Mouse (Mus musculus): ENCODE data around the gene Nek1. TPM values are rescaled to one million over a fixed set of nuclear protein-coding genes. Genes with fewer than 3 reads are reported as not detected.

Gene Nek1
- total and polyA plus RNA-seq, 3 experiments, result 8.9 to 35.3 (median 15.6) TPM

DNA sequence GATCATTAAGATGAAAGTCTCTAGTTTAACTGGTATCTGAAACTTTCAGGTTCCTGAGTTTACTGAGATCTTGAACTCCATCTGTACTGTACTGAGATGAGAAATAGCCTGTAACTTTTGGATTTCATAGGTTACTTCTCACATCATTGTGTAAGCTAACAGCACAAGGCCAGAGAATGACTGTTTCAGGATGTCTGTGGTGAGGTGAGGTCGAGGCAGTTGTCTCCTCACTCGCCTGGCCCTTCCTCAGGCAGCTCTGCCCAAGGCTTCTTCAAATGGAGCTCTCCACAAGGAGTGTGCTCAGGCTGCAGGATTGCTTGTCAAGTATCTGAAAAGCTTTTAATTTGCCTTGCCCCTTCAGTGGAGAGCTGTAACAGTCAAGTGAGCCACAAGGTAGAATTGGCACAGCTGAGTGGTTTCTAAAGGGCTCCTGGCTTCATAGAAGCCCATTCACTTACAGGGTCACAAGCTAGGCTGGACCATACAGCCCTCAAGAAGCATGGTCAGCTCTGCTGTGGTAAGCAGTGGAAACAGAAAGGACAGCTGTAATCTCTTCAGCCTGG, 134.4 kb downstream of the Nek1 start:
- DNase-seq (ENCODE audit: low read depth, low spot score), result no peak
- Histone ChIP-seq H3K36me3 (ENCODE audit: control insufficient read depth in 1 of 2, insufficient read depth in 2 of 2, low read length in 2 of 2) (peaks cover 0 to 4% of the 10 kb centered on the region in 2 experiments; a peak in 1 of 4 replicates), H3K9ac (ENCODE audit: control insufficient read depth, low read depth, low read length, poor library complexity, severe bottlenecking) (no peak overlapping the region), H3K4me3 (ENCODE audit: control insufficient read depth in 1 of 2, insufficient read depth in 1 of 2, low read depth in 2 of 2, low read length in 2 of 2) (no peak overlapping the region), H3K27ac (ENCODE audit: control insufficient read depth, low read depth, low read length) (no peak overlapping the region), H3K4me1 (ENCODE audit: control insufficient read depth in 1 of 2, insufficient read depth in 2 of 2, low read length in 2 of 2) (no peaks in the 10 kb centered on the region), H3K9me3 (replicated peaks; ENCODE audit: insufficient read depth, low read length) (no peaks in the 10 kb centered on the region), H3K79me2 (ENCODE audit: control insufficient read depth, insufficient read depth, low read length, poor library complexity) (no peaks in the 10 kb centered on the region), H3K27me3 (ENCODE audit: control insufficient read depth in 1 of 2, insufficient read depth in 2 of 2, low read length in 2 of 2) (no peaks in the 10 kb centered on the region)
- TF ChIP-seq MXI1 (IDR thresholded peaks at IDR 0.05; ENCODE audit: low read depth, low read length) (no peak), CHD2 (IDR thresholded peaks at IDR 0.05; ENCODE audit: low read length) (no peak), ETS1 (IDR thresholded peaks at IDR 0.05; ENCODE audit: low read depth, low read length) (no peak), MYB (IDR thresholded peaks at IDR 0.05; ENCODE audit: low read depth, low read length) (no peak), POLR2AphosphoS2 (IDR thresholded peaks at IDR 0.05; ENCODE audit: low read length) (no peak)

DNA sequence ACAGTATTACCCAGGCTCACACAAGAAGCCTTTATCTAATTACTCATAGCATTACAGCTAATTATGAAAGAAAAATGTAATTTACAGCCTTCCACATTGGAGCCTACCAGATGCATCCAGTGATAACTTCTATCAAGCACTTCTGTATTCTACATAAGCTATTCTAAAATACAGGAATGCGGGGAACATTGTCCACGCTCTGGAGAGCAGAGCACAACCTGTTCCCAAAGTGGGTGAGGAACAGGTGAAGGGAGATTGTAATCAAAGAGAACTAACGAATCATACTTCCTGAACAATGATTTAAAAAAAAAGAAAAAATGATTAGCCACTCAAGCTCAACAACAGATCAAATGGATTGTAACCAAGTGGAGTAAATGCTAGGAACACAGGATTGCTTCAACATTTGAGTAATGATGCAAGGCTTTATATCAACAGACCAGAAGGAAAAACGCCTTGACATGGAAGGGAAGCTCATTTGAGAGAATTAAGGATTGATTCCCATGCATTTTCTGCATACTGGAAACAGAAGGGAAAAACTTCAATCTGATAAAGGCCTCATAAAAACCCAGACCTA, 139.7 kb downstream of the Nek1 start:
- Histone ChIP-seq H3K4me3 (ENCODE audit: control insufficient read depth in 1 of 2, insufficient read depth in 1 of 2, low read depth in 2 of 2, low read length in 2 of 2) (no peak overlapping the region), H3K9me3 (replicated peaks; ENCODE audit: insufficient read depth, low read length) (no peaks in the 10 kb centered on the region), H3K4me1 (ENCODE audit: control insufficient read depth in 1 of 2, insufficient read depth in 2 of 2, low read length in 2 of 2) (no peaks in the 10 kb centered on the region), H3K36me3 (ENCODE audit: control insufficient read depth in 1 of 2, insufficient read depth in 2 of 2, low read length in 2 of 2) (no peaks in the 10 kb centered on the region; a peak in 1 of 4 replicates), H3K79me2 (ENCODE audit: control insufficient read depth, insufficient read depth, low read length, poor library complexity) (no peaks in the 10 kb centered on the region), H3K27ac (ENCODE audit: control insufficient read depth, low read depth, low read length) (no peak overlapping the region), H3K27me3 (ENCODE audit: control insufficient read depth in 1 of 2, insufficient read depth in 2 of 2, low read length in 2 of 2) (no peaks in the 10 kb centered on the region), H3K9ac (ENCODE audit: control insufficient read depth, low read depth, low read length, poor library complexity, severe bottlenecking) (no peak overlapping the region)
- TF ChIP-seq NELFE (IDR thresholded peaks at IDR 0.05; ENCODE audit: low read depth, low read length) (no peak), EP300 (IDR thresholded peaks at IDR 0.05; ENCODE audit: low read depth in 1 of 2, low read length in 2 of 2) (no peak)
- no peak for DNase-seq (ENCODE audit: low read depth, low spot score)

GRCm38 (mm10) chr8:61141869-61142268, 148.9 kb downstream of the Nek1 start:
- TF ChIP-seq TAL1 (IDR thresholded peaks at IDR 0.05; ENCODE audit: low read length), result no peak
- no peak for TF ChIP-seq POLR2AphosphoS5 (IDR thresholded peaks at IDR 0.05; ENCODE audit: borderline replicate concordance, low read depth, low read length)
- TF ChIP-seq MEF2A (IDR thresholded peaks at IDR 0.05; ENCODE audit: extremely low read depth, insufficient replicate concordance, low read depth, low read length, poor library complexity, severe bottlenecking), result no peak
- TF ChIP-seq POLR2A (IDR thresholded peaks at IDR 0.05; ENCODE audit: control insufficient read depth in 1 of 2, insufficient read depth in 1 of 2, low read depth in 1 of 2, low read length in 2 of 2, poor library complexity in 1 of 2), result no peak
- TF ChIP-seq ZKSCAN1 (IDR thresholded peaks at IDR 0.05; ENCODE audit: low read depth, low read length), result no peak
- TF ChIP-seq MAFK (IDR thresholded peaks at IDR 0.05; ENCODE audit: borderline replicate concordance, low read depth, low read length), result no peak
- no peak for TF ChIP-seq SIN3A (IDR thresholded peaks at IDR 0.05; ENCODE audit: low read length)
- no peak for TF ChIP-seq TCF12 (IDR thresholded peaks at IDR 0.05; ENCODE audit: low read depth, low read length)
- TF ChIP-seq TBP (IDR thresholded peaks at IDR 0.05; ENCODE audit: low read depth, low read length), result no peak
- no peak for TF ChIP-seq NRF1 (IDR thresholded peaks at IDR 0.05; ENCODE audit: insufficient read depth, low read depth, low read length, poor library complexity, severe bottlenecking)
- no peak for TF ChIP-seq BHLHE40 (IDR thresholded peaks at IDR 0.05; ENCODE audit: borderline replicate concordance, low read depth, low read length)
- TF ChIP-seq HCFC1 (IDR thresholded peaks at IDR 0.05; ENCODE audit: low read depth, low read length), result no peak
- TF ChIP-seq POLR2AphosphoS2 (IDR thresholded peaks at IDR 0.05; ENCODE audit: low read length), result no peak
- TF ChIP-seq CHD1 (IDR thresholded peaks at IDR 0.05; ENCODE audit: low read depth, low read length), result no peak
- no peak for DNase-seq (ENCODE audit: low read depth, low spot score)
- Histone ChIP-seq H3K79me2 (ENCODE audit: control insufficient read depth, insufficient read depth, low read length, poor library complexity) (no peaks in the 10 kb centered on the region), H3K9me3 (replicated peaks; ENCODE audit: insufficient read depth, low read length) (no peaks in the 10 kb centered on the region), H3K27me3 (ENCODE audit: control insufficient read depth in 1 of 2, insufficient read depth in 2 of 2, low read length in 2 of 2) (no peaks in the 10 kb centered on the region), H3K9ac (ENCODE audit: control insufficient read depth, low read depth, low read length, poor library complexity, severe bottlenecking) (no peak overlapping the region), H3K4me1 (ENCODE audit: control insufficient read depth in 1 of 2, insufficient read depth in 2 of 2, low read length in 2 of 2) (no peaks in the 10 kb centered on the region), H3K36me3 (ENCODE audit: control insufficient read depth in 1 of 2, insufficient read depth in 2 of 2, low read length in 2 of 2) (no peaks in the 10 kb centered on the region), H3K27ac (ENCODE audit: control insufficient read depth, low read depth, low read length) (no peak overlapping the region), H3K4me3 (ENCODE audit: control insufficient read depth in 1 of 2, insufficient read depth in 1 of 2, low read depth in 2 of 2, low read length in 2 of 2) (no peak overlapping the region)

Measured in MEL (cell line).